Mouse (Mus musculus): ENCODE results near the gene Rasl10b. TPM values are rescaled to one million over a fixed set of nuclear protein-coding genes. Genes with fewer than 3 reads are reported as not detected.

The Rasl10b gene
- polyA plus RNA-seq (2015; fragmentation: Nextera tagmentation; extraction: Ambion mirVana): 0.39 and 0.50 TPM in 2 replicates

- Histone ChIP-seq H3K4me1 (ENCODE audit: control insufficient read depth, insufficient read depth, low read length) (peaks cover 11% of the 10 kb centered on the region), H3K9ac (ENCODE audit: low read depth, low read length) (peak within 1 kb of the TSS; percentile 74), H3K27me3 (replicated peaks; ENCODE audit: control insufficient read depth, insufficient read depth, low read length) (no peaks in the 10 kb centered on the region), H3K4me3 (ENCODE audit: low read length) (peak within 1 kb of the TSS; percentile 67), H3K9me3 (ENCODE audit: control insufficient read depth, low read length) (no peaks in the 10 kb centered on the region), H3K27ac (ENCODE audit: low read length) (no peak within 1 kb of the TSS), H3K36me3 (ENCODE audit: control insufficient read depth, insufficient read depth, low read length) (no peaks in the 10 kb centered on the region), H3K4me2 (ENCODE audit: low read depth, low read length) (peak within 1 kb of the TSS; percentile 98)
- WGBS: 1% methylated on average over 31 of the region's 44 CpGs
- peak; percentile 83 for ATAC-seq
These were observed at the start of gene Rasl10b for GRCm38 (mm10) chr11:83409087-83409754. Gene Rasl10b (plus strand): TSS chr11:83409137.

- no peak overlapping the region for H3K4me3 ChIP-seq (ENCODE audit: low read length)
- no peak overlapping the region for H3K4me2 ChIP-seq (ENCODE audit: low read depth, low read length)
- H3K27ac ChIP-seq (ENCODE audit: low read length): no peak overlapping the region
- no peaks in the 10 kb centered on the region for H3K4me1 ChIP-seq (ENCODE audit: control insufficient read depth, insufficient read depth, low read length)
- WGBS: 95% methylated on average over 6 of the region's 6 CpGs
- H3K27me3 ChIP-seq (replicated peaks; ENCODE audit: control insufficient read depth, insufficient read depth, low read length): no peaks in the 10 kb centered on the region
- peaks cover 8% of the 10 kb centered on the region; the same call in 1 of the 2 replicates for H3K36me3 ChIP-seq (ENCODE audit: control insufficient read depth, insufficient read depth, low read length)
- no peak for ATAC-seq
- no peaks in the 10 kb centered on the region for H3K9me3 ChIP-seq (ENCODE audit: control insufficient read depth, low read length)
- H3K9ac ChIP-seq (ENCODE audit: low read depth, low read length): no peak overlapping the region
These were observed 44.3 kb upstream of the Rasl10b start for GRCm38 (mm10) chr11:83364656-83365055.

- no peak overlapping the region for H3K9ac ChIP-seq (ENCODE audit: low read depth, low read length)
- H3K27me3 ChIP-seq (replicated peaks; ENCODE audit: control insufficient read depth, insufficient read depth, low read length): no peaks in the 10 kb centered on the region
- 94% methylated on average over 4 of the region's 4 CpGs for WGBS
- no peak overlapping the region for H3K27ac ChIP-seq (ENCODE audit: low read length)
- H3K4me2 ChIP-seq (ENCODE audit: low read depth, low read length): no peak overlapping the region
- H3K36me3 ChIP-seq (ENCODE audit: control insufficient read depth, insufficient read depth, low read length): peaks cover 4% of the 10 kb centered on the region; the same call in 1 of the 2 replicates
- no peak overlapping the region for H3K4me3 ChIP-seq (ENCODE audit: low read length)
- H3K9me3 ChIP-seq (ENCODE audit: control insufficient read depth, low read length): no peaks in the 10 kb centered on the region
- no peaks in the 10 kb centered on the region for H3K4me1 ChIP-seq (ENCODE audit: control insufficient read depth, insufficient read depth, low read length)
- no peak for ATAC-seq
These were observed 37.7 kb upstream of the Rasl10b start for GRCm38 (mm10) chr11:83371267-83371666.

GRCm38 (mm10) chr11:83379745-83380341 is 29.1 kb upstream of the Rasl10b start:
- no peak overlapping the region for H3K9ac ChIP-seq (ENCODE audit: low read depth, low read length)
- WGBS: 65% methylated on average over 7 of the region's 7 CpGs
- H3K9me3 ChIP-seq (ENCODE audit: control insufficient read depth, low read length): no peaks in the 10 kb centered on the region
- H3K27ac ChIP-seq (ENCODE audit: low read length): no peak overlapping the region
- no peak overlapping the region for H3K4me3 ChIP-seq (ENCODE audit: low read length)
- no peak for ATAC-seq
- no peaks in the 10 kb centered on the region for H3K4me1 ChIP-seq (ENCODE audit: control insufficient read depth, insufficient read depth, low read length)
- no peaks in the 10 kb centered on the region for H3K27me3 ChIP-seq (replicated peaks; ENCODE audit: control insufficient read depth, insufficient read depth, low read length)
- no peak overlapping the region for H3K4me2 ChIP-seq (ENCODE audit: low read depth, low read length)
- no peaks in the 10 kb centered on the region for H3K36me3 ChIP-seq (ENCODE audit: control insufficient read depth, insufficient read depth, low read length)

GRCm38 (mm10) chr11:83382876-83383531 is 25.9 kb upstream of the Rasl10b start:
- WGBS: 66% methylated on average over 9 of the region's 9 CpGs
- no peak overlapping the region for H3K4me3 ChIP-seq (ENCODE audit: low read length)
- no peak overlapping the region for H3K27ac ChIP-seq (ENCODE audit: low read length)
- no peak overlapping the region for H3K4me2 ChIP-seq (ENCODE audit: low read depth, low read length)
- no peak overlapping the region for H3K9ac ChIP-seq (ENCODE audit: low read depth, low read length)
- ATAC-seq: no peak
- no peaks in the 10 kb centered on the region for H3K9me3 ChIP-seq (ENCODE audit: control insufficient read depth, low read length)
- no peaks in the 10 kb centered on the region for H3K4me1 ChIP-seq (ENCODE audit: control insufficient read depth, insufficient read depth, low read length)
- no peaks in the 10 kb centered on the region for H3K36me3 ChIP-seq (ENCODE audit: control insufficient read depth, insufficient read depth, low read length)
- no peaks in the 10 kb centered on the region for H3K27me3 ChIP-seq (replicated peaks; ENCODE audit: control insufficient read depth, insufficient read depth, low read length)

- Histone ChIP-seq H3K4me2 (ENCODE audit: low read depth, low read length) (no peak overlapping the region), H3K36me3 (ENCODE audit: control insufficient read depth, insufficient read depth, low read length) (no peaks in the 10 kb centered on the region), H3K27ac (ENCODE audit: low read length) (no peak overlapping the region), H3K9ac (ENCODE audit: low read depth, low read length) (no peak overlapping the region), H3K27me3 (replicated peaks; ENCODE audit: control insufficient read depth, insufficient read depth, low read length) (no peaks in the 10 kb centered on the region), H3K4me1 (ENCODE audit: control insufficient read depth, insufficient read depth, low read length) (no peaks in the 10 kb centered on the region), H3K4me3 (ENCODE audit: low read length) (no peak overlapping the region), H3K9me3 (ENCODE audit: control insufficient read depth, low read length) (no peaks in the 10 kb centered on the region)
- no peak for ATAC-seq
- WGBS: 83% methylated on average over 1 of the region's 1 CpGs
These were observed 25.4 kb upstream of the Rasl10b start for GRCm38 (mm10) chr11:83383532-83383887.

- ATAC-seq: no peak
- H3K4me2 ChIP-seq (ENCODE audit: low read depth, low read length): no peak overlapping the region
- H3K4me1 ChIP-seq (ENCODE audit: control insufficient read depth, insufficient read depth, low read length): no peaks in the 10 kb centered on the region
- no peaks in the 10 kb centered on the region for H3K9me3 ChIP-seq (ENCODE audit: control insufficient read depth, low read length)
- WGBS: 89% methylated on average over 4 of the region's 4 CpGs
- H3K27ac ChIP-seq (ENCODE audit: low read length): no peak overlapping the region
- H3K9ac ChIP-seq (ENCODE audit: low read depth, low read length): no peak overlapping the region
- H3K27me3 ChIP-seq (replicated peaks; ENCODE audit: control insufficient read depth, insufficient read depth, low read length): no peaks in the 10 kb centered on the region
- no peak overlapping the region for H3K4me3 ChIP-seq (ENCODE audit: low read length)
- H3K36me3 ChIP-seq (ENCODE audit: control insufficient read depth, insufficient read depth, low read length): no peaks in the 10 kb centered on the region; the same call in 1 of the 2 replicates
These were observed 15.9 kb upstream of the Rasl10b start for GRCm38 (mm10) chr11:83393062-83393461.

GRCm38 (mm10) chr11:83394802-83395439 is 14.0 kb upstream of the Rasl10b start:
- Histone ChIP-seq H3K9ac (ENCODE audit: low read depth, low read length) (no peak overlapping the region), H3K27ac (ENCODE audit: low read length) (no peak overlapping the region), H3K27me3 (replicated peaks; ENCODE audit: control insufficient read depth, insufficient read depth, low read length) (no peaks in the 10 kb centered on the region), H3K9me3 (ENCODE audit: control insufficient read depth, low read length) (no peaks in the 10 kb centered on the region), H3K4me3 (ENCODE audit: low read length) (no peak overlapping the region), H3K36me3 (ENCODE audit: control insufficient read depth, insufficient read depth, low read length) (peaks cover 3% of the 10 kb centered on the region; the same call in 1 of the 2 replicates), H3K4me1 (ENCODE audit: control insufficient read depth, insufficient read depth, low read length) (no peaks in the 10 kb centered on the region), H3K4me2 (ENCODE audit: low read depth, low read length) (no peak overlapping the region)
- no peak for ATAC-seq
- 55% methylated on average over 6 of the region's 6 CpGs for WGBS

GRCm38 (mm10) chr11:83397626-83398025 is 11.3 kb upstream of the Rasl10b start:
- H3K4me1 ChIP-seq (ENCODE audit: control insufficient read depth, insufficient read depth, low read length): no peaks in the 10 kb centered on the region
- H3K4me2 ChIP-seq (ENCODE audit: low read depth, low read length): no peak overlapping the region
- H3K27ac ChIP-seq (ENCODE audit: low read length): no peak overlapping the region
- peaks cover 3% of the 10 kb centered on the region; the same call in 1 of the 2 replicates for H3K36me3 ChIP-seq (ENCODE audit: control insufficient read depth, insufficient read depth, low read length)
- H3K27me3 ChIP-seq (replicated peaks; ENCODE audit: control insufficient read depth, insufficient read depth, low read length): no peaks in the 10 kb centered on the region
- ATAC-seq: no peak
- WGBS: 87% methylated on average over 7 of the region's 7 CpGs
- H3K9me3 ChIP-seq (ENCODE audit: control insufficient read depth, low read length): no peaks in the 10 kb centered on the region
- no peak overlapping the region for H3K4me3 ChIP-seq (ENCODE audit: low read length)
- H3K9ac ChIP-seq (ENCODE audit: low read depth, low read length): no peak overlapping the region

Data from intestine, embryonic 16.5 days (tissue).